Mouse (Mus musculus): ENCODE results near the gene Gm29133. TPM values are rescaled to one million over a fixed set of nuclear protein-coding genes. Genes with fewer than 3 reads are reported as not detected.

The Gm29133 gene
- polyA plus RNA-seq (2015; fragmentation: Nextera tagmentation; extraction: Ambion mirVana) = not detected in 2 replicates

DNA sequence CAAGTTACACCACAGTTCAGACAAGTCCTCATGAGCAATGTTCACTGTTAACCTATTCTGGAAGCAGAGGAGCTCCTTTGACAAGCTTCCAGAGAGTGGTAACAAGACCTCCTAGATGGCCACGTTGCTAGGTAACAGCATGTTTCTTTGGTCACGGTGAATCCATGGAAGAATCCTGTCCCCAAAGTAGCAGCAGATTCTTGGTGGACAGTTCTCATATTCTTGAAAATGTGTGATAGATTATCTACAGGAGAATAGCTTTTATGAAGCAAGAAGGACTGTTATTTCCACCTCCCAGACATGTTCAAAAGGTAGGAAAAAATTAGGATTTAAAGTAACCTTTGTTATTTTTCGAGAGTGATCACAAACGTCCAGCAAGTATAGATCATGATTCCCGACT, at the start of gene Gm29133:
Gene Gm29133 (plus strand): TSS at position 301 of the 400 bp plus-strand sequence.
- Histone ChIP-seq H3K27ac (ENCODE audit: low read length) (no peak within 1 kb of the TSS), H3K4me3 (ENCODE audit: low read length) (no peak within 1 kb of the TSS), H3K4me2 (ENCODE audit: low read depth, low read length) (no peak within 1 kb of the TSS), H3K36me3 (ENCODE audit: control insufficient read depth, insufficient read depth, low read length) (no peaks in the 10 kb centered on the region), H3K9me3 (ENCODE audit: control insufficient read depth, low read length) (no peaks in the 10 kb centered on the region), H3K27me3 (replicated peaks; ENCODE audit: control insufficient read depth, insufficient read depth, low read length) (no peaks in the 10 kb centered on the region), H3K9ac (ENCODE audit: low read depth, low read length) (no peak within 1 kb of the TSS), H3K4me1 (ENCODE audit: control insufficient read depth, insufficient read depth, low read length) (no peaks in the 10 kb centered on the region)
- ATAC-seq = no peak
- 63% methylated on average over 5 of the region's 5 CpGs for WGBS

DNA sequence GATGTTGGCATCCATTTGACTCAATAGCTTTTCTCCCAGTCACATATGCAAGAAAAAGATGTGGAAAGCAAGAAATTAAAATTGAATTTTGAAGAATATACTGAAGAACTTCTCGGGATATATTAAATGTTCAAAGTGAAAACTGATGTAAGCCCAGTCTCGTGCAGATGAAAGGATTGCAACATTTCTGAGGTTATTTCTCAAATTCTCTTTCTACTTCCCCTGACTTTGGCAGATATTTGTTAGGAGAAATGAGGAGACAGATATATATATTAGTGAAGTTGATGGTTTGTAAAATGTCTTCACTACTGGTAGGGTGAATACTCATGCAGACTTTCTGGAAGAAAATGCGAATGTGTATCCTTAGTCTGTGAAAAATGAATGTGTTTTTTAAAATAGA, 48.9 kb upstream of the Gm29133 start:
- ATAC-seq = no peak
- H3K9ac ChIP-seq (ENCODE audit: low read depth, low read length) = no peak overlapping the region
- H3K4me1 ChIP-seq (ENCODE audit: control insufficient read depth, insufficient read depth, low read length) = no peaks in the 10 kb centered on the region
- no peaks in the 10 kb centered on the region for H3K27me3 ChIP-seq (replicated peaks; ENCODE audit: control insufficient read depth, insufficient read depth, low read length)
- no peak overlapping the region for H3K4me2 ChIP-seq (ENCODE audit: low read depth, low read length)
- H3K27ac ChIP-seq (ENCODE audit: low read length) = no peak overlapping the region
- WGBS = 86% methylated on average over 3 of the region's 3 CpGs
- no peaks in the 10 kb centered on the region for H3K9me3 ChIP-seq (ENCODE audit: control insufficient read depth, low read length)
- no peak overlapping the region for H3K4me3 ChIP-seq (ENCODE audit: low read length)
- no peaks in the 10 kb centered on the region for H3K36me3 ChIP-seq (ENCODE audit: control insufficient read depth, insufficient read depth, low read length)

DNA sequence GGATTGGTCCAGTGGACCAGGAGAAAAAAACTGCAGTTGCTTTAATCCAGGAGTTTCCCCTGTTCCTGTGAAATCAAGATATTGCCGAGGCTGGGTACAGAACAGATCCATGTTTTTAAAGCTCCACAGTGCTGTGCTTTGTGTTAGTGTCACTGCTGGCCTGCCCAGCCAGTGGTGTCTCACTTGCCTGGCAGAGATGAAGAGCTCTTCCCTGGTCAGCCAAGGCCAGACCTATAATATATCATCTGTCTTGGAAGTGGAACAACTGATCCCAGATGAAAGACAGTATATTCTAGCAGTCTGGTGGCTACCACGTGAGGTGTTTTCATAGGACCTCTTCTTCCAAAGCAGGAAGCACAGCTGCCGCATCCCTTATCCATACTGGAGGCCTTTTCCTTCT, 46.7 kb upstream of the Gm29133 start:
- H3K27ac ChIP-seq (ENCODE audit: low read length) = no peak overlapping the region
- no peak for ATAC-seq
- WGBS = 69% methylated on average over 3 of the region's 3 CpGs
- no peaks in the 10 kb centered on the region for H3K27me3 ChIP-seq (replicated peaks; ENCODE audit: control insufficient read depth, insufficient read depth, low read length)
- H3K4me3 ChIP-seq (ENCODE audit: low read length) = no peak overlapping the region
- H3K36me3 ChIP-seq (ENCODE audit: control insufficient read depth, insufficient read depth, low read length) = no peaks in the 10 kb centered on the region
- H3K4me1 ChIP-seq (ENCODE audit: control insufficient read depth, insufficient read depth, low read length) = no peaks in the 10 kb centered on the region
- H3K4me2 ChIP-seq (ENCODE audit: low read depth, low read length) = no peak overlapping the region
- no peak overlapping the region for H3K9ac ChIP-seq (ENCODE audit: low read depth, low read length)
- H3K9me3 ChIP-seq (ENCODE audit: control insufficient read depth, low read length) = no peaks in the 10 kb centered on the region

DNA sequence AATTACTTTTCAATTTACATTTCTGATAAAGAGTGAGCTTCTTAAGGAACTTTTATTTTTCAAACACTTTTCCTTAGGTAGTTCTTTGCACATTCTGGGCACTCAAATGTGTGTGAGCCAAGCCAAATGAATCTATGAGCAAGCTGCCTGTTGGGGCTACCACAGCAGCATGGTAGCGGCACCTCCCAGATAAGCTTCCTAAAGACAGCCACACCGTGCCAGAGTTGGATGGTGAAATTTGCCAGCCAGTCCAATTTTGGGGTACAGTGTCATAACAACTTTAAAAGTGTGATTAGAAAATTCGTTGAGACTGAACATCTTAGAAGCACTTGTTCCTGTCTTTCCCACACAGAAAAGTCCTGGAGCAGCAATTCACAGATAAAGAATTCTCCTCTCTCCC, 41.5 kb upstream of the Gm29133 start:
- Histone ChIP-seq H3K9ac (ENCODE audit: low read depth, low read length) (no peak overlapping the region), H3K4me3 (ENCODE audit: low read length) (no peak overlapping the region), H3K4me1 (ENCODE audit: control insufficient read depth, insufficient read depth, low read length) (no peaks in the 10 kb centered on the region), H3K27me3 (replicated peaks; ENCODE audit: control insufficient read depth, insufficient read depth, low read length) (no peaks in the 10 kb centered on the region), H3K27ac (ENCODE audit: low read length) (no peak overlapping the region), H3K36me3 (ENCODE audit: control insufficient read depth, insufficient read depth, low read length) (no peaks in the 10 kb centered on the region), H3K4me2 (ENCODE audit: low read depth, low read length) (no peak overlapping the region), H3K9me3 (ENCODE audit: control insufficient read depth, low read length) (no peaks in the 10 kb centered on the region)
- 72% methylated on average over 3 of the region's 3 CpGs for WGBS
- ATAC-seq = no peak

DNA sequence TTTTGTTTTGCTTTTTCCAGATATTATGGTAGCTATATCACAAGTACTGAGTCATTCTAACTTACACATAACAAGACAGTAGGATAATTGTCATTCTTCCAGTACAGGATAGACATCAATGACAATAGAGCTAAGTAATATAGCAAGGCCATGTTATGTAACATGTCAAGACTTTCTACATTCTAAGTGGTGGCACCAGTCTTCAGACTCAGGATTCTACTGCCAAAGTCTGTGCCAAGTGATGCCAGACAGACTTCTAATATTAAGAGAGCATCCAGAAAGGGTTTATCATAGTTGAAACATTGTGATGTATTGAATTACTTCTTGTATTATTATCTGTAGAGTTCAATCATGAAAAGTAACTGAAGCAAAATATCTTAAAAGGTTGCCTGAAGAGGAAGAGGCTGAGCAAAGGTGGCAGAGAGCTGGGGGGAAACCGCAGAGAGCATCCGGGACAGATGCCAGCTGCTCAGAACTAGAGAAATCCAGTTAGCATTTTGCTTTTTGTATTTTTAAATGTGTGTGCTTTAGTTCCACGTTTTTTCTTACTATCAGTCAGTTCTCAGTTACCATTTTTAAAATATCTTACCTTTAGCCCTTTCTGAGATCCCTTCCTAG, 34.2 kb upstream of the Gm29133 start:
- no peak for ATAC-seq
- H3K4me3 ChIP-seq (ENCODE audit: low read length) = no peak overlapping the region
- H3K9ac ChIP-seq (ENCODE audit: low read depth, low read length) = no peak overlapping the region
- no peaks in the 10 kb centered on the region for H3K9me3 ChIP-seq (ENCODE audit: control insufficient read depth, low read length)
- no peak overlapping the region for H3K27ac ChIP-seq (ENCODE audit: low read length)
- H3K4me1 ChIP-seq (ENCODE audit: control insufficient read depth, insufficient read depth, low read length) = no peaks in the 10 kb centered on the region
- 62% methylated on average over 3 of the region's 3 CpGs for WGBS
- no peaks in the 10 kb centered on the region for H3K36me3 ChIP-seq (ENCODE audit: control insufficient read depth, insufficient read depth, low read length)
- no peak overlapping the region for H3K4me2 ChIP-seq (ENCODE audit: low read depth, low read length)
- H3K27me3 ChIP-seq (replicated peaks; ENCODE audit: control insufficient read depth, insufficient read depth, low read length) = no peaks in the 10 kb centered on the region

DNA sequence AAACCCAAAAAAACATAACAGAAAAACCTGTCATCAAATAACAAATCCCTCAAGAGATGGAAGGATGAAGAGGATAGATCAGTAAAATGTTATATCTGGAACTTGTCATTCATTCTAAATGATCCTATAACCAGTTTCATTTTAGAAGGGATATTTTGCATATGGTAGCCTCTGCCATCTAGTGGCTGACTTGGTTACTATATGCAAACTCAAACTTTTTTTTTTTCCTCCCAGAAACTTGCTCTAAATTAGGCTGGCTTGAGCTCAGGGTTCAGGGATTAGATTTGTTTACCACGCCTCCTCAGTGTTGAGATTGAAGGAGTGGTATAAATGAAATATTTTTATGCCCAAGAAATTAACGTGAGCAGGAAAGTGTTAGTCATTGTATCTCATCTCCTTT, 27.3 kb upstream of the Gm29133 start:
- Histone ChIP-seq H3K4me3 (ENCODE audit: low read length) (no peak overlapping the region), H3K4me2 (ENCODE audit: low read depth, low read length) (no peak overlapping the region), H3K4me1 (ENCODE audit: control insufficient read depth, insufficient read depth, low read length) (no peaks in the 10 kb centered on the region), H3K9ac (ENCODE audit: low read depth, low read length) (no peak overlapping the region), H3K36me3 (ENCODE audit: control insufficient read depth, insufficient read depth, low read length) (no peaks in the 10 kb centered on the region), H3K27me3 (replicated peaks; ENCODE audit: control insufficient read depth, insufficient read depth, low read length) (no peaks in the 10 kb centered on the region), H3K9me3 (ENCODE audit: control insufficient read depth, low read length) (no peaks in the 10 kb centered on the region), H3K27ac (ENCODE audit: low read length) (no peak overlapping the region)
- ATAC-seq = no peak
- 17% methylated on average over 2 of the region's 2 CpGs for WGBS

DNA sequence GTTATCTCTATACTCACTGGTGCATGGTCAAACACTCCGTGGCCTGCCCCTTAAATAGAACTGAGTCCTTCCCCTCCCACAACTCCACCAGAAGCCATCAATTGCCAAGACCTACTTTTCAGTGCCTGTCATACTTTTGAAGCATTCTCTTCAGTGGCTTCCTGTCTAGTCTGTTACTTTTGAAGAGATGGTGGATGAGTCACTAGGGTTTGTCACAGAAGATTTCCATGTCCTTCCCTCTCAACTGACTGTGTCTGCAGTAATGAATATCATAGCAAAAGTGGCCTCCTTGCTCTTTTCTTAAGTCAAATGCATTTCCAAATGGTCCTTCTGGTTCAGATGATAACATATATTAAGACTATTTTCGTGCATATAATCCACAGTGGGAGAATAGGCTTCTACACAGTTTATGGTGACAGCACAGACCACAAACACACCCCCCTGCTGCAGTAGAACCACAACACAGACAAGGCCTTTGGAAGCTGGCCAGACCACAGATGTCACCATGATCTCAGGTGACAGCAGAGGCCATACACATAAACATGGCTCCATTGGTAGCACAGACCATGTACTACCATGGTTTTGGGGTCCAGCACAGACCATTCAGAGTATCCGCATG, 16.9 kb upstream of the Gm29133 start:
- no peak overlapping the region for H3K4me3 ChIP-seq (ENCODE audit: low read length)
- H3K9ac ChIP-seq (ENCODE audit: low read depth, low read length) = no peak overlapping the region
- no peak for ATAC-seq
- WGBS = 79% methylated on average over 3 of the region's 3 CpGs
- H3K27me3 ChIP-seq (replicated peaks; ENCODE audit: control insufficient read depth, insufficient read depth, low read length) = no peaks in the 10 kb centered on the region
- H3K36me3 ChIP-seq (ENCODE audit: control insufficient read depth, insufficient read depth, low read length) = no peaks in the 10 kb centered on the region
- no peak overlapping the region for H3K27ac ChIP-seq (ENCODE audit: low read length)
- no peaks in the 10 kb centered on the region for H3K4me1 ChIP-seq (ENCODE audit: control insufficient read depth, insufficient read depth, low read length)
- H3K4me2 ChIP-seq (ENCODE audit: low read depth, low read length) = no peak overlapping the region
- no peaks in the 10 kb centered on the region for H3K9me3 ChIP-seq (ENCODE audit: control insufficient read depth, low read length)

DNA sequence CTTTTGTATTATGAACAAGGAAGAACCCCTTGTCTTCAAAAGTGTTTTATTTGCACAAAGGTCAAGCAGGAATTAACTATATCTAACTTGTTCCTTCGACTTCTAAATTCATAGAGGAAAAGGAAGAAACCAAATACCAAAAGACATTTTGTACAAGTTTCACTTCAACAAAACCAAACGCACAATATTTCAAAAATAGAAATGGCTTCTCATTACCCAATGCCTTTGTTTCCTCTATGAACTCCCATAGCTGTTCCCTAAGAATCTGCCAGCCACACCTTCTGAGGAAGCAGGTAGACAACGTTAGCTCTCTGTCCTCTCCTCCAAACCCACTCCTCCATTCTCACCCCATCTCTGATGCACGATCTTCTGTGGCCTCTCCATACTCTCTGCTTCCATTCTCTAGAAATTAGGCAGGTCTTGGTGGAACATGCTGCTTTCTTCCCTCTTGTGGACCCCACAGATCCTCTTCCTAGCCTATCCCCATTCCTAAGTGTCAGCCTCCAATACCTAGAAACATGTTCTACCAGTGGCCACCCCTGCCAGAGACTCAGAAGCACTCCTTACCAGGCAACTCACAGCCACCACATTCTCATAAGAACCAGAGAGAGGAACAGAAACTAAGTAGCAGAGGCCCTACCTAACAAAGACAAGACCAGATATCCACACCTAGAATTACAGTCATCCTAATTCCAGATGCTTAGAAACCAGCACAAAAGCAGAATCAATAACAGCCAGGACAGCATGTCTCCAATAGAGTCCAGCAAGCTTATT, 4.1 kb upstream of the Gm29133 start:
- no peak overlapping the region for H3K4me3 ChIP-seq (ENCODE audit: low read length)
- no peak overlapping the region for H3K9ac ChIP-seq (ENCODE audit: low read depth, low read length)
- 70% methylated on average over 4 of the region's 4 CpGs for WGBS
- no peak for ATAC-seq
- no peaks in the 10 kb centered on the region for H3K9me3 ChIP-seq (ENCODE audit: control insufficient read depth, low read length)
- H3K27me3 ChIP-seq (replicated peaks; ENCODE audit: control insufficient read depth, insufficient read depth, low read length) = no peaks in the 10 kb centered on the region
- H3K27ac ChIP-seq (ENCODE audit: low read length) = no peak overlapping the region
- H3K4me1 ChIP-seq (ENCODE audit: control insufficient read depth, insufficient read depth, low read length) = no peaks in the 10 kb centered on the region
- no peak overlapping the region for H3K4me2 ChIP-seq (ENCODE audit: low read depth, low read length)
- no peaks in the 10 kb centered on the region for H3K36me3 ChIP-seq (ENCODE audit: control insufficient read depth, insufficient read depth, low read length)

DNA sequence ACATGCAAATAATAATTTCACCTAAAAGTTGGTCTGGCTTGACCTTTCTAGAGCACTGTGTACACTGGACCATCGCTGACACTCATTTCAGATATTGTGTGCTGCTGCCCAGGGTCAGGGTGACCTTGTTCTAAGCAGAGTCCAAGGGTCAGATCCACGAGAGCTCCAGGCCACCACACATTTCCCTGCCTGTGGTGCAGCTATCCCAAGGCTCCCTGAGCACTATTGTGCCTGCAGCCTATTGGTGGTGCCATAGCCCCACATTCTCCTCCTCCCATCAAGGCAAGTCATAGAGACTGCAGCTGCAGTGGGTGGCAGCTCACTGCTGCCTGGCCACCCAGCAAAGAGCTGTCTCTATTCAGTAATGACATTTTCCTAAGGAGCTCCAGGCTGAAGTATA, 2.7 kb upstream of the Gm29133 start:
- 49% methylated on average over 2 of the region's 2 CpGs for WGBS
- no peak overlapping the region for H3K4me2 ChIP-seq (ENCODE audit: low read depth, low read length)
- no peaks in the 10 kb centered on the region for H3K27me3 ChIP-seq (replicated peaks; ENCODE audit: control insufficient read depth, insufficient read depth, low read length)
- H3K9me3 ChIP-seq (ENCODE audit: control insufficient read depth, low read length) = no peaks in the 10 kb centered on the region
- no peak overlapping the region for H3K4me3 ChIP-seq (ENCODE audit: low read length)
- H3K9ac ChIP-seq (ENCODE audit: low read depth, low read length) = no peak overlapping the region
- H3K4me1 ChIP-seq (ENCODE audit: control insufficient read depth, insufficient read depth, low read length) = no peaks in the 10 kb centered on the region
- ATAC-seq = no peak; the same call in 1 of the 2 replicates
- no peaks in the 10 kb centered on the region for H3K36me3 ChIP-seq (ENCODE audit: control insufficient read depth, insufficient read depth, low read length)
- H3K27ac ChIP-seq (ENCODE audit: low read length) = no peak overlapping the region

All from intestine, embryonic 16.5 days (tissue).